Mouse (Mus musculus) embryonic facial prominence, embryonic 14.5 days (tissue): Measurements from ENCODE around the gene Cenpb. TPM values are rescaled to one million over a fixed set of nuclear protein-coding genes. Genes with fewer than 3 reads are reported as not detected.

ENCODE experiments used
- ATAC-seq: fragments of 200-750 bp; cut with Nextera tagmentation; 2 replicates; pipeline ENCODE4 v1.8.0; 2017; ENCODE audit warnings: low read depth, moderate number of reproducible peaks, moderate TSS enrichment
- DNase-seq: peaks from one replicate; pipeline ENCODE4 v3.0.0-alpha.2; 2015; ENCODE audit warnings: low spot score
- H3K27ac ChIP-seq: fragments of 300-500 bp; sonication (generic); replicated peaks from 2 replicates; pipeline ENCODE4 v1.5.1; 2014; ENCODE audit warnings: low read depth, mild to moderate bottlenecking, low read length, moderate library complexity
- H3K27me3 ChIP-seq: fragments of 300-500 bp; sonication (generic); replicated peaks from 2 replicates; pipeline ENCODE4 v1.6.1; 2014; ENCODE audit warnings: low read length; ENCODE audit not compliant: control insufficient read depth, insufficient read depth
- H3K36me3 ChIP-seq: fragments of 300-500 bp; sonication (generic); 2 replicates; pipeline ENCODE4 v1.6.1; 2014; ENCODE audit warnings: low read length, mixed read lengths; ENCODE audit not compliant: control insufficient read depth, insufficient read depth
- H3K4me1 ChIP-seq: fragments of 300-500 bp; sonication (generic); 2 replicates; pipeline ENCODE4 v1.6.1; 2014; ENCODE audit warnings: antibody characterized with exemption, low read length; ENCODE audit not compliant: control insufficient read depth, insufficient read depth
- H3K4me2 ChIP-seq: fragments of 300-500 bp; sonication (generic); 2 replicates; pipeline ENCODE4 v1.6.1; 2014; ENCODE audit warnings: low read depth, mild to moderate bottlenecking, low read length, moderate library complexity, mixed read lengths
- H3K4me3 ChIP-seq: fragments of 300-500 bp; sonication (generic); 2 replicates; pipeline ENCODE4 v1.5.1; 2014; ENCODE audit warnings: low read depth, mild to moderate bottlenecking, low read length
- H3K9ac ChIP-seq: fragments of 300-500 bp; sonication (generic); 2 replicates; pipeline ENCODE4 v1.6.1; 2014; ENCODE audit warnings: low read depth, mild to moderate bottlenecking, low read length, moderate library complexity, mixed read lengths
- H3K9me3 ChIP-seq: fragments of 300-500 bp; sonication (generic); 2 replicates; pipeline ENCODE4 v1.6.1; 2016; ENCODE audit warnings: low read length; ENCODE audit not compliant: control insufficient read depth
- WGBS: fragments of 180-500 bp; shearing (Covaris S2); extraction: QIAGEN DNeasy Blood & Tissue Kit; methylation state at CpG from one replicate; pipeline ENCODE4 v1.1.7; 2014; 5-methylcytosine and 5-hydroxymethylcytosine counted together
- polyA plus RNA-seq: library from polyadenylated mRNA; unstranded; fragments of >200 nt; fragmentation: Nextera tagmentation; extraction: Ambion mirVana; gene quantifications from 2 replicates; pipeline ENCODE4 v1.2.1, GENCODE M21; 2014

Gene Cenpb
- polyA plus RNA-seq, 1 experiment from 2014 or later, result 10.6 TPM

- no peaks in the 10 kb centered on the region for H3K9me3 ChIP-seq
- ATAC-seq (no peak), DNase-seq (no peak)
- no peak overlapping the region for H3K4me3 ChIP-seq
- no peak overlapping the region for H3K4me2 ChIP-seq
- H3K4me1 ChIP-seq, result peaks cover 20% of the 10 kb centered on the region
- WGBS, result 85% methylated on average over 8 of the region's 8 CpGs
- no peak overlapping the region for H3K27ac ChIP-seq
- no peak overlapping the region for H3K9ac ChIP-seq
- no peaks in the 10 kb centered on the region for H3K36me3 ChIP-seq
- H3K27me3 ChIP-seq, result no peaks in the 10 kb centered on the region
Observed at GRCm38 (mm10) chr2:131205521-131206182, 25.8 kb upstream of the Cenpb start.

GRCm38 (mm10) chr2:131204410-131204981, 24.6 kb upstream of the Cenpb start:
- Histone ChIP-seq H3K9me3 (no peaks in the 10 kb centered on the region), H3K4me3 (no peak overlapping the region), H3K4me1 (peaks cover 16% of the 10 kb centered on the region), H3K9ac (0 out of 2 replicates have a peak overlapping the region, but pooled peaks have one; percentile 9), H3K27me3 (no peaks in the 10 kb centered on the region), H3K4me2 (peak overlapping the region; percentile 23), H3K27ac (peak overlapping the region; percentile 80), H3K36me3 (0 out of 2 replicates have a peak, but pooled peaks cover 4% of the 10 kb centered on the region)
- 25% methylated on average over 7 of the region's 7 CpGs for WGBS
- ATAC-seq (peak; percentile 89), DNase-seq (peak; percentile 96)

GRCm38 (mm10) chr2:131203816-131204409, 24.0 kb upstream of the Cenpb start:
- Histone ChIP-seq H3K9ac (0 out of 2 replicates have a peak overlapping the region, but pooled peaks have one; percentile 8), H3K27ac (peak overlapping the region; percentile 80), H3K4me1 (peaks cover 14% of the 10 kb centered on the region), H3K27me3 (no peaks in the 10 kb centered on the region), H3K4me2 (no peak overlapping the region), H3K4me3 (no peak overlapping the region), H3K36me3 (0 out of 2 replicates have a peak, but pooled peaks cover 4% of the 10 kb centered on the region), H3K9me3 (no peaks in the 10 kb centered on the region)
- peak; percentile 15 for DNase-seq
- 0 out of 2 replicates have a peak, but pooled peaks have one; percentile 1 for ATAC-seq
- WGBS, result 71% methylated on average over 6 of the region's 6 CpGs

GRCm38 (mm10) chr2:131201262-131201661, 21.4 kb upstream of the Cenpb start:
- H3K4me2 ChIP-seq, result no peak overlapping the region
- peaks cover 18% of the 10 kb centered on the region for H3K36me3 ChIP-seq
- WGBS, result 79% methylated on average over 3 of the region's 3 CpGs

GRCm38 (mm10) chr2:131200710-131201109, 20.8 kb upstream of the Cenpb start:
- DNase-seq, result no peak
- Histone ChIP-seq H3K4me3 (no peak overlapping the region), H3K9me3 (no peaks in the 10 kb centered on the region), H3K4me2 (no peak overlapping the region), H3K27me3 (no peaks in the 10 kb centered on the region), H3K36me3 (peaks cover 23% of the 10 kb centered on the region), H3K27ac (no peak overlapping the region), H3K9ac (no peak overlapping the region), H3K4me1 (peaks cover 14% of the 10 kb centered on the region)
- 72% methylated on average over 2 of the region's 2 CpGs for WGBS
- no peak for ATAC-seq

More at GRCm38 (mm10) chr2:131201262-131201661, 21.4 kb upstream of the Cenpb start:
- no peaks in the 10 kb centered on the region for H3K27me3 ChIP-seq
- no peak for DNase-seq
- no peak overlapping the region for H3K9ac ChIP-seq
- no peaks in the 10 kb centered on the region for H3K9me3 ChIP-seq
- peaks cover 14% of the 10 kb centered on the region for H3K4me1 ChIP-seq
- no peak for ATAC-seq
- H3K4me3 ChIP-seq, result no peak overlapping the region
- H3K27ac ChIP-seq, result no peak overlapping the region

- ATAC-seq (no peak), DNase-seq (no peak)
- Histone ChIP-seq H3K4me1 (no peaks in the 10 kb centered on the region), H3K36me3 (peaks cover 61% of the 10 kb centered on the region), H3K27me3 (no peaks in the 10 kb centered on the region), H3K9me3 (no peaks in the 10 kb centered on the region), H3K4me2 (no peak overlapping the region), H3K9ac (no peak overlapping the region), H3K27ac (no peak overlapping the region), H3K4me3 (no peak overlapping the region)
- WGBS, result 89% methylated on average over 16 of the region's 16 CpGs
Observed at GRCm38 (mm10) chr2:131196606-131197316, 16.9 kb upstream of the Cenpb start.

- Histone ChIP-seq H3K9ac (peak overlapping the region; percentile 25; the same call in 1 of the 2 replicates), H3K4me1 (peaks cover 30% of the 10 kb centered on the region), H3K27me3 (no peaks in the 10 kb centered on the region), H3K4me2 (no peak overlapping the region), H3K27ac (no peak overlapping the region; the same call in 1 of the 2 replicates), H3K9me3 (no peaks in the 10 kb centered on the region), H3K4me3 (no peak overlapping the region), H3K36me3 (peaks cover 46% of the 10 kb centered on the region)
- ATAC-seq (no peak), DNase-seq (no peak)
- WGBS, result 76% methylated on average over 7 of the region's 7 CpGs
Observed at GRCm38 (mm10) chr2:131191005-131191390, 11.1 kb upstream of the Cenpb start.

- H3K4me3 ChIP-seq, result no peak overlapping the region
- H3K27ac ChIP-seq, result peak overlapping the region; percentile 70
- WGBS, result 18% methylated on average over 10 of the region's 10 CpGs
- ATAC-seq (peak; percentile 46), DNase-seq (peak; percentile 82)
- H3K27me3 ChIP-seq, result no peaks in the 10 kb centered on the region
- no peaks in the 10 kb centered on the region for H3K9me3 ChIP-seq
- H3K9ac ChIP-seq, result peak overlapping the region; percentile 25
- no peak overlapping the region for H3K4me2 ChIP-seq
- peaks cover 41% of the 10 kb centered on the region for H3K36me3 ChIP-seq
- H3K4me1 ChIP-seq, result peaks cover 30% of the 10 kb centered on the region
Observed at GRCm38 (mm10) chr2:131190344-131191004, 10.6 kb upstream of the Cenpb start.
